Mouse (Mus musculus): ENCODE results near the gene Emx1. TPM values are rescaled to one million over a fixed set of nuclear protein-coding genes. Genes with fewer than 3 reads are reported as not detected.
A peak's percentile ranks its signal among the peaks of the same experiment; 100 is the strongest.

Emx1 gene
- polyA plus RNA-seq, 1 experiment from 2014 or later = 0.88 TPM

- Histone ChIP-seq H3K9ac (replicated peaks; ENCODE audit: low read length) (no peak overlapping the region; the same call in 1 of the 2 replicates), H3K27me3 (ENCODE audit: control insufficient read depth, insufficient read depth, low read length) (peaks cover 81% of the 10 kb centered on the region), H3K4me1 (ENCODE audit: control insufficient read depth, insufficient read depth, low read length) (peaks cover 10% of the 10 kb centered on the region; the same call in 1 of the 2 replicates), H3K27ac (replicated peaks; ENCODE audit: low read depth, low read length) (no peak overlapping the region), H3K36me3 (replicated peaks; ENCODE audit: control insufficient read depth, insufficient read depth, low read depth, low read length) (no peaks in the 10 kb centered on the region), H3K4me3 (ENCODE audit: low read depth, low read length) (peak overlapping the region; percentile 15), H3K9me3 (replicated peaks; ENCODE audit: control insufficient read depth, low read length) (no peaks in the 10 kb centered on the region), H3K4me2 (ENCODE audit: low read depth, low read length) (peak overlapping the region; percentile 50)
- ATAC-seq (replicated peaks; ENCODE audit: insufficient number of reproducible peaks, low FRiP score, low TSS enrichment, low read depth) (no peak), DNase-seq (ENCODE audit: low spot score) (peak; percentile 38)
- WGBS = 1% methylated on average over 13 of the region's 13 CpGs
These were observed 3.4 kb downstream of the Emx1 start for GRCm38 (mm10) chr6:85190671-85191070.

- Histone ChIP-seq H3K4me2 (ENCODE audit: low read depth, low read length) (no peak overlapping the region), H3K27ac (replicated peaks; ENCODE audit: low read depth, low read length) (no peak overlapping the region), H3K4me3 (ENCODE audit: low read depth, low read length) (no peak overlapping the region), H3K9ac (replicated peaks; ENCODE audit: low read length) (no peak overlapping the region), H3K9me3 (replicated peaks; ENCODE audit: control insufficient read depth, low read length) (no peaks in the 10 kb centered on the region), H3K27me3 (ENCODE audit: control insufficient read depth, insufficient read depth, low read length) (peaks cover 71% of the 10 kb centered on the region), H3K4me1 (ENCODE audit: control insufficient read depth, insufficient read depth, low read length) (peaks cover 10% of the 10 kb centered on the region; the same call in 1 of the 2 replicates), H3K36me3 (replicated peaks; ENCODE audit: control insufficient read depth, insufficient read depth, low read depth, low read length) (no peaks in the 10 kb centered on the region)
- DNase-seq (ENCODE audit: low spot score) (no peak), ATAC-seq (replicated peaks; ENCODE audit: insufficient number of reproducible peaks, low FRiP score, low TSS enrichment, low read depth) (no peak)
- 10% methylated on average over 9 of the region's 9 CpGs for WGBS
These were observed 4.7 kb downstream of the Emx1 start for GRCm38 (mm10) chr6:85191751-85192440.

- H3K4me1 ChIP-seq (ENCODE audit: control insufficient read depth, insufficient read depth, low read length) = no peaks in the 10 kb centered on the region; the same call in 1 of the 2 replicates
- no peak for DNase-seq (ENCODE audit: low spot score)
- H3K9me3 ChIP-seq (replicated peaks; ENCODE audit: control insufficient read depth, low read length) = no peaks in the 10 kb centered on the region
- no peak overlapping the region for H3K27ac ChIP-seq (replicated peaks; ENCODE audit: low read depth, low read length)
- H3K27me3 ChIP-seq (ENCODE audit: control insufficient read depth, insufficient read depth, low read length) = peaks cover 53% of the 10 kb centered on the region
- ATAC-seq (replicated peaks; ENCODE audit: insufficient number of reproducible peaks, low FRiP score, low TSS enrichment, low read depth) = no peak
- H3K9ac ChIP-seq (replicated peaks; ENCODE audit: low read length) = peak overlapping the region; percentile 4; the same call in 1 of the 2 replicates
- no peak overlapping the region for H3K4me3 ChIP-seq (ENCODE audit: low read depth, low read length)
- H3K36me3 ChIP-seq (replicated peaks; ENCODE audit: control insufficient read depth, insufficient read depth, low read depth, low read length) = no peaks in the 10 kb centered on the region
- WGBS = 3% methylated on average over 29 of the region's 29 CpGs
- H3K4me2 ChIP-seq (ENCODE audit: low read depth, low read length) = peak overlapping the region; percentile 8; the same call in 1 of the 2 replicates
These were observed 6.4 kb downstream of the Emx1 start for GRCm38 (mm10) chr6:85193381-85194318.

- H3K27me3 ChIP-seq (ENCODE audit: control insufficient read depth, insufficient read depth, low read length) = peaks cover 20% of the 10 kb centered on the region
- no peak overlapping the region for H3K4me2 ChIP-seq (ENCODE audit: low read depth, low read length)
- H3K27ac ChIP-seq (replicated peaks; ENCODE audit: low read depth, low read length) = no peak overlapping the region
- H3K4me1 ChIP-seq (ENCODE audit: control insufficient read depth, insufficient read depth, low read length) = no peaks in the 10 kb centered on the region; the same call in 1 of the 2 replicates
- no peaks in the 10 kb centered on the region for H3K36me3 ChIP-seq (replicated peaks; ENCODE audit: control insufficient read depth, insufficient read depth, low read depth, low read length)
- H3K4me3 ChIP-seq (ENCODE audit: low read depth, low read length) = no peak overlapping the region
- 79% methylated on average over 2 of the region's 2 CpGs for WGBS
- no peak for DNase-seq (ENCODE audit: low spot score)
- ATAC-seq (replicated peaks; ENCODE audit: insufficient number of reproducible peaks, low FRiP score, low TSS enrichment, low read depth) = no peak
- no peak overlapping the region for H3K9ac ChIP-seq (replicated peaks; ENCODE audit: low read length)
- H3K9me3 ChIP-seq (replicated peaks; ENCODE audit: control insufficient read depth, low read length) = no peaks in the 10 kb centered on the region
These were observed 10.7 kb downstream of the Emx1 start for GRCm38 (mm10) chr6:85197951-85198350.

- Histone ChIP-seq H3K36me3 (replicated peaks; ENCODE audit: control insufficient read depth, insufficient read depth, low read depth, low read length) (no peaks in the 10 kb centered on the region), H3K4me3 (ENCODE audit: low read depth, low read length) (no peak overlapping the region), H3K27ac (replicated peaks; ENCODE audit: low read depth, low read length) (no peak overlapping the region), H3K9ac (replicated peaks; ENCODE audit: low read length) (no peak overlapping the region), H3K9me3 (replicated peaks; ENCODE audit: control insufficient read depth, low read length) (no peaks in the 10 kb centered on the region), H3K4me1 (ENCODE audit: control insufficient read depth, insufficient read depth, low read length) (no peaks in the 10 kb centered on the region), H3K4me2 (ENCODE audit: low read depth, low read length) (no peak overlapping the region), H3K27me3 (ENCODE audit: control insufficient read depth, insufficient read depth, low read length) (no peaks in the 10 kb centered on the region; the same call in 1 of the 2 replicates)
- DNase-seq (ENCODE audit: low spot score) = no peak
- no peak for ATAC-seq (replicated peaks; ENCODE audit: insufficient number of reproducible peaks, low FRiP score, low TSS enrichment, low read depth)
- 25% methylated on average over 16 of the region's 16 CpGs for WGBS
These were observed 19.1 kb downstream of the Emx1 start for GRCm38 (mm10) chr6:85206182-85206938.

GRCm38 (mm10) chr6:85206939-85207285 lies 19.7 kb downstream of the Emx1 start:
- WGBS = 39% methylated on average over 15 of the region's 15 CpGs
- Histone ChIP-seq H3K27ac (replicated peaks; ENCODE audit: low read depth, low read length) (no peak overlapping the region), H3K4me2 (ENCODE audit: low read depth, low read length) (no peak overlapping the region), H3K9me3 (replicated peaks; ENCODE audit: control insufficient read depth, low read length) (no peaks in the 10 kb centered on the region), H3K36me3 (replicated peaks; ENCODE audit: control insufficient read depth, insufficient read depth, low read depth, low read length) (no peaks in the 10 kb centered on the region), H3K4me3 (ENCODE audit: low read depth, low read length) (no peak overlapping the region), H3K9ac (replicated peaks; ENCODE audit: low read length) (no peak overlapping the region), H3K4me1 (ENCODE audit: control insufficient read depth, insufficient read depth, low read length) (no peaks in the 10 kb centered on the region), H3K27me3 (ENCODE audit: control insufficient read depth, insufficient read depth, low read length) (no peaks in the 10 kb centered on the region; the same call in 1 of the 2 replicates)
- DNase-seq (ENCODE audit: low spot score) (no peak), ATAC-seq (replicated peaks; ENCODE audit: insufficient number of reproducible peaks, low FRiP score, low TSS enrichment, low read depth) (peak; percentile 34; the same call in 1 of the 2 replicates)

GRCm38 (mm10) chr6:85207345-85207744 lies 20.1 kb downstream of the Emx1 start:
- Histone ChIP-seq H3K36me3 (replicated peaks; ENCODE audit: control insufficient read depth, insufficient read depth, low read depth, low read length) (no peaks in the 10 kb centered on the region), H3K9me3 (replicated peaks; ENCODE audit: control insufficient read depth, low read length) (no peaks in the 10 kb centered on the region), H3K9ac (replicated peaks; ENCODE audit: low read length) (no peak overlapping the region), H3K4me1 (ENCODE audit: control insufficient read depth, insufficient read depth, low read length) (no peaks in the 10 kb centered on the region), H3K27ac (replicated peaks; ENCODE audit: low read depth, low read length) (no peak overlapping the region), H3K4me3 (ENCODE audit: low read depth, low read length) (no peak overlapping the region), H3K4me2 (ENCODE audit: low read depth, low read length) (no peak overlapping the region), H3K27me3 (ENCODE audit: control insufficient read depth, insufficient read depth, low read length) (no peaks in the 10 kb centered on the region; the same call in 1 of the 2 replicates)
- ATAC-seq (replicated peaks; ENCODE audit: insufficient number of reproducible peaks, low FRiP score, low TSS enrichment, low read depth) (no peak), DNase-seq (ENCODE audit: low spot score) (no peak)
- 72% methylated on average over 5 of the region's 5 CpGs for WGBS

Data from embryonic facial prominence, embryonic 11.5 days (tissue).